Mouse (Mus musculus): ENCODE data around the gene Jmjd6.
A peak's percentile ranks its signal among the peaks of the same experiment; 100 is the strongest.
"Not testable (repeated sequence)": the region's sequence is repeated elsewhere in the genome, so short reads cannot be mapped to it uniquely, and the experiment has no call there.

Jmjd6 gene

GRCm38 (mm10) chr11:116851576-116852290, 8.5 kb upstream of the Jmjd6 start:
- DNase-seq (ENCODE audit: low spot score), result no peak

- DNase-seq (ENCODE audit: low spot score), result no peak
Measured at GRCm38 (mm10) chr11:116850833-116851477, 7.7 kb upstream of the Jmjd6 start.

- DNase-seq (ENCODE audit: low spot score), result no peak
Measured at GRCm38 (mm10) chr11:116850085-116850484, 6.8 kb upstream of the Jmjd6 start.

GRCm38 (mm10) chr11:116849587-116849986, 6.3 kb upstream of the Jmjd6 start:
- DNase-seq (ENCODE audit: low spot score), result no peak

GRCm38 (mm10) chr11:116848877-116849178, 5.6 kb upstream of the Jmjd6 start:
- not testable (repeated sequence) for DNase-seq (ENCODE audit: low spot score)

GRCm38 (mm10) chr11:116848086-116848876, 5.0 kb upstream of the Jmjd6 start:
- DNase-seq (ENCODE audit: low spot score), result no peak

- no peak for DNase-seq (ENCODE audit: low spot score)
Measured at GRCm38 (mm10) chr11:116847187-116848085, 4.2 kb upstream of the Jmjd6 start.

- DNase-seq (ENCODE audit: low spot score), result no peak
Measured at GRCm38 (mm10) chr11:116846593-116847181, 3.4 kb upstream of the Jmjd6 start.

GRCm38 (mm10) chr11:116842531-116843260, 553 bp downstream of the Jmjd6 start:
- DNase-seq (ENCODE audit: low spot score), result peak; percentile 66

GRCm38 (mm10) chr11:116840748-116841147, 2.5 kb downstream of the Jmjd6 start:
- DNase-seq (ENCODE audit: low spot score), result no peak

GRCm38 (mm10) chr11:116839601-116840000, 3.6 kb downstream of the Jmjd6 start:
- no peak for DNase-seq (ENCODE audit: low spot score)

- DNase-seq (ENCODE audit: low spot score), result no peak
Measured at GRCm38 (mm10) chr11:116838936-116839335, 4.3 kb downstream of the Jmjd6 start.

- no peak for DNase-seq (ENCODE audit: low spot score)
Measured at GRCm38 (mm10) chr11:116837441-116837840, 5.8 kb downstream of the Jmjd6 start.

GRCm38 (mm10) chr11:116836283-116836682, 7.0 kb downstream of the Jmjd6 start:
- no peak for DNase-seq (ENCODE audit: low spot score)

- DNase-seq (ENCODE audit: low spot score), result no peak
Measured at GRCm38 (mm10) chr11:116834954-116835353, 8.3 kb downstream of the Jmjd6 start.

- no peak for DNase-seq (ENCODE audit: low spot score)
Measured at GRCm38 (mm10) chr11:116832172-116832685, 11.0 kb downstream of the Jmjd6 start.

- peak; percentile 53 for DNase-seq (ENCODE audit: low spot score)
Measured at GRCm38 (mm10) chr11:116827534-116828165, 15.6 kb downstream of the Jmjd6 start, which contains the start of gene Mxra7. TSS of gene Mxra7 (minus strand) at chr11:116828046.

- DNase-seq (ENCODE audit: low spot score), result no peak
Measured at GRCm38 (mm10) chr11:116826550-116827504, 16.4 kb downstream of the Jmjd6 start.

- DNase-seq (ENCODE audit: low spot score), result no peak
Measured at GRCm38 (mm10) chr11:116825230-116825629, 18.0 kb downstream of the Jmjd6 start.

All from layer of hippocampus, adult 11-12 months (tissue).